Mouse (Mus musculus) stomach, postnatal 0 days (tissue): ENCODE measurements around the gene Sirt2.

Experiments
- CTCF ChIP-seq: IDR thresholded peaks from 2 replicates; pipeline ENCODE4 v1.5.1; 2016; ENCODE audit warnings: antibody characterized with exemption, low read depth, mild to moderate bottlenecking, moderate library complexity
- EP300 ChIP-seq: optimal IDR thresholded peaks from 2 replicates; pipeline ENCODE3; 2016; ENCODE audit warnings: antibody characterized with exemption

DNA sequence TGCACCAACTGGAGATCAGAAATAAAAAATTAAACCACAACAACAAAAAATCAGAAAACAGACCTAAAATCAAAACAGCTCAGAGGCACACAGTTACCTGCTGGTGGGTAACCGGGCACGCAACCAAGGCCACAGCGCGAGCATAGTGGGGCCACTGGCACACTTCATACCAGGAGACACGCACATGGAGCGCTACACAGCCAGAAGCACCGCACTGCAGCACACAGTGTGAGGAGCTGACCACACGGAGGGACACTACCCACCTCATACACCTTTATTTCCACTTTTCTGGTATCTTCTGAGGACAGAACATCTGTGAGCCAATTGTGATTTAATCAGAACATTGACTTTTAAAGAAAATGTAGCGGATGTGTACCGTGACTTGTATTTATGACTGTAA, 50.4 kb downstream of the Sirt2 start:
- no peak for TF ChIP-seq EP300
- TF ChIP-seq CTCF, result no peak
